Mouse (Mus musculus) inflammation-experienced regulatory T-cells, adult 6 months (primary cell): Measurements from ENCODE around the gene Cyb561d2. TPM values are rescaled to one million over a fixed set of nuclear protein-coding genes. Genes with fewer than 3 reads are reported as not detected.

Experiments
- ATAC-seq: one replicate; pipeline ENCODE4 v1.8.0; 2017
- polyA plus RNA-seq, 3 experiments: library from polyadenylated mRNA; unstranded; fragments of 100-300 nt; shearing (Covaris generic); gene quantifications; one replicate each; pipeline ENCODE4 v1.2.1; 2017

The Cyb561d2 gene
- polyA plus RNA-seq, 3 experiments from 2014 or later, result 66.5 to 78.0 (median 67.2) TPM

DNA sequence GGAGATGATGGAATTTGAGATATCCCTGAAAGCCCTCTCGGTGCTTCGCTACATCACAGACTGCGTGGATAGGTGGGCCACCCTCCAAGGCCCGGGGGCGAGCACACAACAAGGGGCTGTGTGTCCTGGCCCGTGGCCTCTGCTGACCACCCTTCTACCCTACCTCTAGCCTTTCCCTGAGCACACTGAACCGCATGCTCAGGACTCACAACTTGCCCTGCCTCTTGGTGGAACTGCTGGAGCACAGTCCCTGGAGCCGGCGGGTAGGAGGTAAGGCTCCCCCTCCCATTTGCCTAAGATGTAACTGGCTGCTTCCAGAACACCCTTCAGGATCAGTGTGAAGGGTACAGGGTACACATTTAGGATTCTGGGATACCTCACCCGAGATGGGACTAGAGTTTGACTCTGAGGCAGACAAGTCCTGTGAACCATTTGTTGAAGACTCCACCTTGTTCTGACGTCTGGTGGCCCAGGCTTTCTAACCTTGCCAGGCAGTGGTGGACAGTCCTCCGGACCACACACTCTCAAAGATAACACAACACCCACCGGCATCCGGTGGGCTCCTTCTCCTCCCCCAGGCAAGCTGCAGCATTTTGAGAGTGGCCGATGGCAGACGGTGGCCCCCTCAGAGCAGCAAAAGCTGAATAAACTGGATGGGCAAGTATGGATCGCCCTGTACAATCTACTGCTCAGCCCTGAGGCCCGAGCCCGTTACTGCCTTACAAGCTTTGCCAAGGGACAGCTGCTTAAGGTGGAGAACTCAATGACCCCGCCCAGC is 7.5 kb upstream of the Cyb561d2 start:
- no peak for ATAC-seq

DNA sequence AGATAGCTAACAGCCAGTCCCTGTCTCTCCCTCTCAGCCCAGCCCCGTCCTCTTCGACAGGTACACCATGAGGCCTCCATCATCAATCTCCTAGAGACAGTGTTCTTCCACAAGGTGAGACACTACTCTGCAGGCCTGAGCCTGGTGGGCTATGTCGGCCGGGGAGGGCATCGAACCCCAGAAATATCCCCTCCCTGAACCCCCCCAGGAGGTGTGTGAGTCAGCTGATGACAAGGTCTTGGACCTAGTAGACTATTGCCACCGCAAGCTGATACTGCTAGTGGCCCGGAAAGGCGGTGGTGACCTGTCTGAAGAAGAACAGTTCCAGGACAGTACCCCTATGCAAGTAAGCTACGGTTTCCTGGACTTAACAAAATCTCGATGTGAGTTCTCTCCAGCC is 6.8 kb upstream of the Cyb561d2 start:
- no peak for ATAC-seq

DNA sequence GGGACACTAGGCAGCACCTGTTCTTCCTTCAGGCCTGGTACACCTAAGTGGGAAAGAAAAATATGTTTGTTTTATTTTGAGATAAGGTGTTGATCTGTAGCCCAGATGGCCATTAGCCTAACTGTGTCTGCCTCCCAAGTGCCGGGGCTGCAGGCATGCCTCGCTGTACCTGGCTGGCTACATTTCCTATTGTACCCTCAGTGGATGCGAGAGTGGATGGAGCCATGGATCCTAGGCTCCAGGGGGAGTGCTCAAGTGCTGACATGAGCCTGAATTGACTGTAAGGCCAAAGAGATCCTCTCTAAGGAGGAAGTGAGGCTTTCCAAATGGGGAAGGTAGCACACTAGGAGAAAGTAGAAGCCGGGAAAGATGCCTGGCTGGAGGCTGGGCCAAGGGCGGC is 6.0 kb upstream of the Cyb561d2 start:
- ATAC-seq, result no peak

DNA sequence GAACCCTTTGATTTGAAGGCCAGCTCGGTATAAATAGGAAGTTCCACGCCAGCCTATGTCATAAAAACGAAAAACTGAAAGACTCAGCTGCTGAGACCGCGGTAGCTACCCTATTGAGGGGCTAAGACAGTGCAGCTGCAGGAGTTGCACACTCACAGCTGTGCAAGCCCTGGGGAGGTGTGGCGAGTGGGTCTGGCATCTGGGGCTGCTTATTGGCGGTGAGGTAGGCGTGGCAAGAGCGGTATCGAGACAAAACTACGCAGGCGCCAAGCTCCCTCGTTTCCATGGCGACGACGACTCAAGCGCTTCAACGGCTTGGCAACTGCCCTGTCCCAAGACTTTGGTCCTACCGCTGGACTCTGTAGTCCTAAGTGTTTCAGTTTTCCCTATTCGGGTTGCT is 5.0 kb upstream of the Cyb561d2 start, which contains the start of gene Zmynd10:
Zmynd10 (plus strand) TSS at position 273 of the 400 bp plus-strand sequence.
- ATAC-seq, result peak; percentile 33

DNA sequence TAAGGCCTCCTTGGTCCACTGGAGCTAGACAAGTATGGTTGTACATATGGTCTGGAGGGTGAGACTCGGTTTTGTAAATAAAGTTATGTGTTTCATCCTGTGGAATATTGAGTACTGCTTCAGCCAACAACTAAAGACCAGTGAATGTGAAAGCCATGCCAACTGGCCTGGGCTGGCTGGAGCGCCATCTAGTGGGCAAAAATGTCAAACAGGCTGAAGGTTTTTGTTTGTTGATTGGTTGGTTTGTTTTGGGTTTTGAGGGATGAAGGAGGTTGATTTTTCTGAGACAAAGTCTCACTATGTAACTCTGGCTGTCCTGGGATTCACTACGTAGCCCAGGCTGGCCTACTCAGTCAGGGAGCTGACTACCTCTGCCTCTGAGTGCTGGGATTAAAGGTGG is 3.6 kb upstream of the Cyb561d2 start:
- no peak for ATAC-seq

DNA sequence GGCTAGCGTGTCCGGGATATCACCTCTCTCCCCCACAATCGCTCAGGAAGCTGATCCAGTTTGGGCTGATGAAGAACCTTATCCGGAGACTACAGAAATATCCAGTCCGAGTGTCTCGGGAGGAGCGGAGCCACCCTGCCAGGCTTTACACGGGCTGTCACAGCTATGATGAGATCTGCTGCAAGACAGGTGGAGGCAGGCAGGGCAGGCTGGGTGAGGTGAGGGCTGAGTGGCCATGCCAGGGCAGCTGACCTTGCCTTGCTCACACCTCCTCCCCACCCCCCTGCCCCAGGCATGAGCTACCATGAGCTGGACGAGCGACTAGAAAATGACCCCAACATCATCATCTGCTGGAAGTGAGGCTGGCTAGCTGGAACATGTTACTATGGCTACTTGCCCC is 3.2 kb upstream of the Cyb561d2 start:
- no peak for ATAC-seq

DNA sequence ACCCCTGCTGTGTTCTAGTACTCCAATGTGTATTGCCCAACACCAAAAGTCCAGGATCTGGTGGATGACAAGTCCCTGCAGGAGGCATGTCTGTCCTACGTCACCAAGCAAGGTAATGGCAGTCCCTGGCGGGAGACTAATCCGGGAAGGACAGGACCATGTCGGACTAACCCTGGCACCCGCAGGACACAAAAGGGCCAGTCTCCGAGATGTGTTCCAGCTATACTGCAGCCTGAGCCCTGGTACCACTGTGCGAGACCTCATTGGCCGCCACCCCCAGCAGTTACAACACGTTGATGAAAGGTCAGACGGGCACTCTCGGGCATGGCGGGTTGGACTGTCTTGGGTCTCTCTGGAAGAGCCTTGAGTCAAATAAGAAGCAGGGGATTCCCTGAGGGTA is 2.7 kb upstream of the Cyb561d2 start:
- ATAC-seq, result no peak

DNA sequence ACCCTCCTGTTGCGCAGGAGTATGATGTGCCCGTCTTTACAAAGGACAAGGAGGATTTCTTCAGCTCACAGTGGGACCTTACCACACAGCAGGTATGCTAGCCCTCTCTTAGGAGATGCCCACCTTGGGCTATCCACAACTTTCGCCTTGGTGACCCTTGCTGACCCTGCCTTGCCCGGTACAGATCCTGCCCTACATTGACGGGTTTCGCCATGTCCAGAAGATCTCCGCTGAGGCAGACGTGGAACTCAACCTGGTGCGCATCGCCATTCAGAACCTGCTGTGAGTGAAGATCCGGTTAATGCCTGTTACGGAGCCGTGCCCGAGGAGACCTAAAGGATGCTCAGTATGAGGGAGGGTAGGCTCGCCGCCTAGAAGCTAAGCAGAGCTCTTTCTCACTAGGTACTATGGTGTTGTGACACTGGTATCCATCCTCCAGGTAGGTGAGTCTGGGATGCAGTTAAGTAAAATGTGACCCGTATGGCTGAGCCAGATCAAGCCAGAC is 2.3 kb upstream of the Cyb561d2 start:
- no peak for ATAC-seq

DNA sequence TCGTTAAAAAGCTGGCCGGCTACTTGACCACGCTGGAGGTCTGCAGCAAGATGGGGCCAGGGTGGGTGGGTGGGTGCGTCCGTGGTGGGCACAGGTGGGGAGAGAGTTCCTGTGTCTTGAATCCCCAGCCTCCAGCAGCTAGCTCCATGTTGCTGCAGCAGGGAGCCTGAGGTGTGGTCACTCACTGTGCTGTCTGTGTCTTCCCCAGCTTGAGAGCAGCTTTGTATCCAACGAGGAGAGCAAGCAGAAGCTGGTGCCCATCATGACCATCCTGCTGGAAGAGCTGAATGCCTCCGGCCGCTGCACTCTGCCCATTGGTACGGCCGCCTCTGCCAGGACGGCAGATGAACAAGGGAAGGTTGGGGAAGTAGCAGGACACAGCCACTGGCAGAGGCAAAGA is 1.3 kb upstream of the Cyb561d2 start:
- ATAC-seq, result no peak

DNA sequence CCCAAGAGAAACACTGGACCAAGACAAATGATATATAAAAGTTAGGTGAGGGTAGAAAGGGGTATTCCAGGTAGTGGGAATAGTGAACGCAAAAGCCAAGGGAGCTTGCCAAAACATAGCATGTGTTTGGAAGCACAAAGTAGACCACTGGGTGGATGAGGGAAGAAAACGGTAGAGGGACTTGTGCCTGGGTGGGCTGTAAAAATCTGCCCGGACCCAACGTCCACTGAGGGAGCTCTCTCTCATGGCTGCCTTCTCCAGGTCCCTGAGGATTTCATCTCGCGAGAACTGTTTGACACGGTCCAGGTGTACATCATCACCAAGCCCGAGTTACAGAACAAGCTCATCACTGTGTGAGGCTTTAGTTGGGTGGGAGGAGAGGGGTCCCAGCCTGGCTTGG is 728 bp upstream of the Cyb561d2 start:
- no peak for ATAC-seq

DNA sequence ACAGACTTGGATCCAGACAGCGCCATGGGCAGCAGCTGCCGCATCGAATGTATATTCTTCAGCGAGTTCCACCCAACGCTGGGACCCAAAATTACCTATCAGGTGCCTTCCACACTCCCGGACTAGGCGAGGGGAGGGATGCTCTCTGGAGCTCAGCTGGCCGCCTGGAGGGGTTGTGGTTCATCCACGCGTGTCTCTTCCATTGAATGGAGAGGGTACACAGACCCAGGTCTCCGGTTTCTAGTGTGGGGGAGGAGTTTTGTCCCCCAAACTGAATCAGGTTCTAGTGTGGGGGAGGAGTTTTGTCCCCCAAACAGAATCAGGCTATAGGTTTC is 326 bp upstream of the Cyb561d2 start:
- ATAC-seq, result no peak

DNA sequence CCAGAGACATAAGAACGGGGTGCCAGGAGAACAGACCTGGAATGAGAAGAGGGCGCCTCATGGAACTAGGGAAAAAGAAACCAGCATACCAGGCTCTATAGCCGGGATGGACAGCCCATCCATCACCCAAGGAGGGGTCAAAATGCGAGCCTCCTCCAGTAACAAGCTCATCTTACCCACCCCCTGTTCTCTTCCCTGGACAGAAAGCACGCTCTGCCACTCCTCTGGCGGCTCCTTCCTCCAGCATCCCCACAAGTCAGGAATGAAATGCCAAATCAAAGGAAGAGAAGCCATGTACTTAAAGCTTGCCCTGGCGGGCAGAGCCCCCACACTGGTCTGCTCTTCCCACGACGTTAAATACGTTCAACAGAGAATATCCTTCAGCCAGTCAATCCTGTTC is 988 bp downstream of the Cyb561d2 start:
- no peak for ATAC-seq

DNA sequence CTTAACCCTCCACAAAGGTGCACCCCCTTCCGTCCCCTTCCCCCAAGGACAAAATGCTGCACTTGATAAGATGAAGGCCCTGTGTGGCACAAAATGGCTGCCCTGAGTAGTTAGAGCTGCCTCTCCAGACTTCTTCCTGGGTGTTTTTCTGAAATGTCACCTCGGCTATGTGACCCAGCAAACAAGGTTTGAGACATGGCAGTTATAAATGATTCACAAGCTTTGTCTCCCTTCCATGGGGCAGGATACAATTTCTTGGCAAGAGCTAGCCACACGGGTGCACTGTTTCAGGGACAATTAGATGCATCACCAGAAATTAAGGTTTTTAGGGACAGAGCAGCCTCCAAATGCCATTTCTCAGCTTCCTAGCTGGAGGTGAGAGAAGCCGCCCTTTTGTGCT is 1.6 kb downstream of the Cyb561d2 start:
- ATAC-seq, result no peak

DNA sequence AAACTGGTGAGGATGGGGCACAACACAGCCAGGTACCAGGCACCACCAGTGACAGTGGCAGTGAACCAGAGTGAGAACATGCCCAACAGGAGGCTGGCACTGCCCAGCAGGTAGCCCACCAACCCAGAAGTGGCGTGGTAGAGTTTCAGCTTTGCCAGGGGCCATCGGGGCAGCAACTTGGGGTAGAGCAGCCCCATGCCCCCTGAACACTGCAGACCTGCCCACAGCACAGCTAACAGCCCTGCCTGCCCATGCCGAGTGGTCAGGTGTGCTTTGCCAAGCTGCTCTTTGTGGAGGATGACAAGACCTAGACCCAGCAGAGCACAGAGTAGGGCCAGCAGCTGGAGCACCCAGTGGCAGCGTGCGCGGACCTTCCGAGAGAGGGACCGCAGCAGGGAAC is 2.1 kb downstream of the Cyb561d2 start:
- ATAC-seq, result no peak

DNA sequence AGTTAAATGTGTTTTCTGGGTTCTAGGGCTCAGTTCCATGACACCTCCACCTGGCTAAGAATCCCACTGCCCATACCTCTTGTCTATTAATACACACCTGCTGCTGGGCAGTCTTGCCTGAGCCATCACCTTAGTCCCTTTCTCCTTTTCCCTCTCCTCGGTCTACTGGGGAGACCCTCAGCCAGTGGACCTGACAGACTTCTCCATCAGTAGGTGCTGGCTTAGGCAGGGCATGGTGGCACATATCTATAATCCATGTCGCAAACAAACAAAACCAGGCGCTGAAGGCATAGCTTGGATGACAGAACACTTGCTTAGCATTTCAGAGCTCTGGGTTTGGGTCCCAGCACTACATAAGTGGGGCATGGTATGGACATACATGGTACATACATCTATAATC is 3.3 kb downstream of the Cyb561d2 start:
- no peak for ATAC-seq

DNA sequence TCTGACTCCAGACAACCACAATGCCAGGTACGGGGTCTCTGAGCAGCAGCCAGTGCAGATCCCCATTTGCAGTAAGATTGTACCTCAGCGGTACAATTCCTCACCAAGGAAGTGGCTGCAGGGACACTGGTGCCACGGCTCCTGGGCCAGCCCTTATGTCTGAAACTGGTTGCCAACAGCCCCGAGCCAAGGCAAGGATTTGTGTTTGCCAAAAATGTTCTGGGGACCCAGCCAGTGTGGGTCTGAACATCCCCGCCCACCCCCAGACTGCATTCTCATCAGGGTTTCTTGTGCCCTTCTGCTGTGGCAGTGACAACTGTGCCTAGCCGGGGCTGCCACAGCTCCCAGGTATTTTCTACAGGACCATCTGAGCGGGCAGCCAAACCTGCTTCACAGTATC is 3.8 kb downstream of the Cyb561d2 start:
- no peak for ATAC-seq

DNA sequence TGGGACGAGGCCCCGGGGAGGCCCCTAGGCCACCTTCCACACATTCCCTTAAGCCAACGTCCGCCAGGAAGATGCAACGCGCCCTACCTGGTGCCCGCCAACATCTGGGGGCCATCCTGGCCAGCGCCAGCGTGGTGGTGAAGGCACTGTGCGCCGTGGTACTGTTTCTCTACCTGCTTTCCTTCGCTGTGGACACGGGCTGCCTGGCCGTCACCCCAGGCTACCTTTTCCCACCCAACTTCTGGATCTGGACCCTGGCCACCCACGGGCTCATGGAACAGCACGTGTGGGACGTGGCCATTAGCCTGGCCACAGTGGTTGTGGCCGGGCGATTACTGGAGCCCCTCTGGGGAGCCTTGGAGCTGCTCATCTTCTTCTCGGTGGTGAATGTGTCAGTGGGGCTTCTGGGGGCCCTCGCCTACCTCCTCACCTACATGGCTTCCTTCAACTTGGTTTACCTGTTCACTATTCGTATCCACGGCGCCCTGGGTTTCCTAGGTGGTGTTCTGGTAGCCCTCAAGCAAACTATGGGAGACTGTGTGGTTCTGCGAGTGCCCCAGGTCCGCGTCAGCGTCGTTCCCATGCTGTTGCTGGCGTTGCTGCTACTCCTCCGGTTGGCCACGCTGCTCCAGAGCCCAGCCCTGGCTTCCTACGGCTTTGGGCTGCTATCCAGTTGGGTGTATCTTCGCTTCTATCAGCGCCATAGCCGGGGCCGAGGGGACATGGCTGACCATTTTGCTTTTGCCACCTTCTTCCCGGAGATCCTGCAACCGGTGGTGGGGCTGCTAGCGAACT is 7.4 kb downstream of the Cyb561d2 start:
- no peak for ATAC-seq

DNA sequence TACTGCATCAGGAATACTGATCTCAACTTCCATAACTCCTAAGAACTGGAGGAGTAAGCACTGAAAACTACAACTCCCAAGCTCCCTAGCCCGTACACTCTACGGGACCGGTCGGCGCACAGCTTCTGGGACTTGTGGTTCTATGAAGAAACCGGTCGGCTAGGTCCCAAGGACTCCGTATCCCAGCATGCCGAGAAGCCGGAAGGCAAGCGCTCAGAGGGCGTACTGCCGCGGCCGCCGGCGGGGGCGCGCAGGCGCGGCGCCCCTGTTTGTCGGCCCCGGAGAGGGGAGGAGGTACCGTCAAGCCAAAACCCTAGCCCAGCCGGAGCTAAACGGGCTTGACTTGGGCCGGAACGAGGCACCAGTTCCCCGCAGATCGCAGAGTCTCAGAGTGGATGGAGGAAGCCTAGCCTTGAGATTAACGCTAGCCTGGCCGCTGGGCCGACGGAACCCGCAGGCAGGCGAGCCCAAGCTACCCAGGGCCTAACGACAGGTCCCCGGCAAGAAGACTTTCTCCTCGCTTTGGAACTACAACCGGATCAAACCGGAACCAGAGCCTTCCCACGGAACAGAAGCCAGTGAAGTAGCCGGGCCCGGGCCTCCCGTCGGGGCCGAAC is 8.1 kb downstream of the Cyb561d2 start, which contains the start of gene Tmem115:
Tmem115 (plus strand) TSS at position 155 of the 617 bp plus-strand sequence.
- ATAC-seq, result peak; percentile 99

DNA sequence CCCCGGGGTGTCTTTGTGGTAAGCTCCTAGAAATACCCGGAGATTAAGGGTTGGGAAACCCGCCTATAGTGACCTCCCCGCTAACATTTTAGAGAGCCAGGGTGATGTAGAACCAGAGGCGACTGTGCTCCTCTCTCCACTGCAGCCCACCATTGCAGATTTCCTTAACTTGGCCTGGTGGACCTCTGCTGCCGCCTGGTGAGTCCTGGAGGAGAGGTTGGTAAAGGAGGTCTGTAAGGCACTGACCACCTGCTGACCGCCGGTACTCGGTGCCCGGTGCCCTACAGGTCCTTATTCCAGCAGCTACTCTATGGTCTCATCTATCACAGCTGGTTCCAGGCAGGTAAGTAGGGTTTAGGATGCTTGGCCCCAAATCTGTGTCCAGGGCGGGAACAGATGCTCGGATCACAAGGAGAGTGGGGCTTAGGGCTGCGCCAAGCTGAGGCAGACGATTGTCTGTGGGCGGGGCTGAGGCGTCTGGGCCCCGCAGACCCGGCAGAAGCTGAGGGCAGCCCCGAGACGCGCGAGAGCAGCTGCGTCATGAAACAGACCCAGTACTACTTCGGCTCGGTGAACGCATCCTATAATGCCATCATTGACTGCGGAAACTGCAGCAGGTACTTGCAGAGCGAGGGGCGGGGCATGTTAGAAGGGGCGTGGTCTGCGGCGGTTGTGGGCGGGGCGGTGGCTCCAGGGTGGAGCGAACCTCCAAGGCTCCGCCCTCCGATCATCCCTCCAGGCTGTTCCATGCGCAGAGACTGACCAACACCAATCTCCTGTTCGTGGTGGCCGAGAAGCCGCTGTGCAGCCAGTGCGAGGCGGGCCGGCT is 15.6 kb downstream of the Cyb561d2 start:
- ATAC-seq, result peak; percentile 61

DNA sequence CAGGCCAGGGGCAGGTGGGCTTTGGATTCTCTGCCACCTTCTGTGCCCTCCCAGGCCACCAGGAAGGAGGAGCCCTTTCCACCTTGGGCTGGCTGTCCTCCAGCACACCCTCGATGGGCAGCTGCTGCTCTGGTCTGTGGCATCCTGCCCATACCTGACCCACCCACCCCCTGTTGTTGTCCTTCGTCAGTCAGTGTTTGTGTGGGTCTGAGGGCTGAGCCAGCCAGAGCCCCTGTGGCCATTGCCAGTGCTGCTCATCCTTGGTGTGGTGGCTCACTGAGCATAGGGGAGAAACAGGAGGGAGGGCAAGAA is 19.6 kb downstream of the Cyb561d2 start:
- ATAC-seq, result no peak

DNA sequence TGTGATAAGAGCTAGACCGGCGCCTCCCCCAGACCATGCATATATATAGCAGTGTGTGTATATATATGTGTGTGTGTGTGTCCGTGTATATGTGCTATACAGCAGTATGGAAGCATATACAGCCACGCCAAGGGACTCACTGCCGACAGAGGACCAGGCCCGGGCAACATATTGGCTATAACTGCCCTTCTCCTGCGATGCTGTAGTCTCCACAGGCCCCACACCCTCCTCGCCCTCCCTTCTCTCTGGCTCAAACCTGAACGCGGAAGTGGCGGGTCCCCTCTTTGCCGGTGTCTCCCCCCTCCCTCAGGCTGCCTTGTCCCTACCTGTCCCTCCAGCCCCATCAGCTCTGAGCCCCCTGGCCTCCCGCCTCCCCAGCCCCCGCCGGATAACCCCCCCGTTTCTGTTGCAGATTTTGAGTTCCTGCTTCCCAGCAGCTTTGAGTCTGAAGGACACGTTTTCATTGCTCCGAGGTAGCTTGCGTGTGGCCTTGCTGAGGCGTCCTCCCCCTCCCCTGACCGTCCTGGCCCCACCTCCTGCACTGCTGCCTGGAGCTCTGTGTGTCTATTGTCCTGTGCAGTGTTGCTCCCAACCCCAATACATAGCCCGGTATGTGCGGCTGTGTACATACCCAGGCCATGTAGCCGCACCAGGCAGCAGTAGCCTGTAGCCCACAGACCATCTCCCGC is 20.1 kb downstream of the Cyb561d2 start:
- peak; percentile 44 for ATAC-seq

DNA sequence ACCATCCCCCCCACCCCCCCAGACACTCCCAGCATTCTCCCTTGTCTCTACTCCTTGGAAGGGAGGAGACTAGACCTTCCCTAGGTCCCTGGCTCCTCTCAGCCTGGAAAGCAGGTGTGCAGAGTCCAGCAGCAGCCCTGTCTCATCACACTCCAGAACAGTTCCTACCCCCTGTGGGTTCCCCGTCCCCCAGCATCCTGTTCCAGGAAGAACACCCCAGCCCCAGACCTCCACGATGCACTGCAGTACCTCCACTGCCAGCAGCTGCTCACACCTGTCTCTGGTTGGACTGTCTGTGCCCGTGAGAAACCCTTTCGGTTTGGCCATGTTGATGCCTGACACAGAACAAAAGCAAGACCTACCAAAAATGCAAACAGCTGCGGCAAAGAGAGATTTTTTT is 20.8 kb downstream of the Cyb561d2 start:
- ATAC-seq, result peak; percentile 75
